Mouse (Mus musculus) kidney, adult 2 months (tissue): ENCODE measurements at regions not wholly inside any gene's neighbourhood (a gene's known extent, or its start where the extent isn't known, plus 50 kb on each side); places are given as distances from the start of the nearest gene placed in this dataset.

Experiments used
- CTCF ChIP-seq: fragments of 200-500 bp; conservative IDR thresholded peaks from 2 replicates; pipeline ENCODE4 v1.5.1; 2011; ENCODE audit warnings: low read depth, mild to moderate bottlenecking, control low read depth, low read length, moderate library complexity, mixed read lengths; ENCODE audit not compliant: insufficient read depth, insufficient read length
- POLR2A ChIP-seq: fragments of 200-500 bp; IDR thresholded peaks from one replicate; pipeline ENCODE4 v1.6.1; 2011; ENCODE audit warnings: low read depth, low read length, control low read depth

- TF ChIP-seq POLR2A (no peak), CTCF (no peak)
These were observed 107.4 kb downstream of the Drd1 start for GRCm38 (mm10) chr13:53948056-53948455.
